Mouse (Mus musculus): Measurements from ENCODE around the gene Cdk11b. TPM values are rescaled to one million over a fixed set of nuclear protein-coding genes. Genes with fewer than 3 reads are reported as not detected.

Gene Cdk11b
- total and polyA plus RNA-seq, 2 experiments from 2014 or later: 16.5 to 65.5 TPM

DNA sequence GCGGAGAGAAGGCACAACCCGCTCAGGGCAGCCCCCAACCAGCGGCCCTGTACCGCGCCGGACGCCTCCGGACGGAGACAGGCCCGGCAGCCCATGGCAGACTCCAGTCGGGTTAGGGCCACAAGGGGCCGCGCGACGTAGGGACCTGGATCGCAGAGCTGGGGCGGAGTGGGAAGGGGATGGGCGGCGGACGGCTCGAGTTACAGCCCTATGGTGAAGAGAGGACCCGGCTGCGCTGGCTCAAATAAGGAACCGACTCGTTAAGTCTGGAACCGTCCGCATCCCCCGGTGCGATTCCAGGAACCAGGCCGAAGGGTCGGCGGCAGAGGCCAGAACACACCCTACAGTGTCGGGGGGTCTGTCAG lies 28.4 kb downstream of the Cdk11b start, which contains the start of gene Mmp23:
Mmp23 (minus strand) TSS at position 299 of the 365 bp plus-strand sequence.
- 0 out of 2 replicates have a peak, but pooled peaks have one; percentile 36 for ATAC-seq
- Histone ChIP-seq H3K4me3 (ENCODE audit: low read length) (peak within 1 kb of the TSS; percentile 37), H3K27me3 (ENCODE audit: insufficient read depth, low read length) (peaks cover 17% of the 10 kb centered on the region; the same call in 1 of the 2 replicates), H3K9me3 (ENCODE audit: low read length) (no peaks in the 10 kb centered on the region), H3K9ac (replicated peaks; ENCODE audit: low read length) (peak within 1 kb of the TSS; percentile 45), H3K36me3 (ENCODE audit: insufficient read depth, low read length) (peaks cover 46% of the 10 kb centered on the region), H3K27ac (no peak within 1 kb of the TSS), H3K4me2 (ENCODE audit: low read depth, low read length) (peak within 1 kb of the TSS; percentile 72), H3K4me1 (ENCODE audit: insufficient read depth, low read length) (peaks cover 10% of the 10 kb centered on the region; the same call in 1 of the 2 replicates)
- DNase-seq (ENCODE audit: low spot score): peak; percentile 54
- TF ChIP-seq CTCF (IDR thresholded peaks at IDR 0.05; ENCODE audit: low read depth): no peak
- WGBS: 2% methylated on average over 33 of the region's 33 CpGs

DNA sequence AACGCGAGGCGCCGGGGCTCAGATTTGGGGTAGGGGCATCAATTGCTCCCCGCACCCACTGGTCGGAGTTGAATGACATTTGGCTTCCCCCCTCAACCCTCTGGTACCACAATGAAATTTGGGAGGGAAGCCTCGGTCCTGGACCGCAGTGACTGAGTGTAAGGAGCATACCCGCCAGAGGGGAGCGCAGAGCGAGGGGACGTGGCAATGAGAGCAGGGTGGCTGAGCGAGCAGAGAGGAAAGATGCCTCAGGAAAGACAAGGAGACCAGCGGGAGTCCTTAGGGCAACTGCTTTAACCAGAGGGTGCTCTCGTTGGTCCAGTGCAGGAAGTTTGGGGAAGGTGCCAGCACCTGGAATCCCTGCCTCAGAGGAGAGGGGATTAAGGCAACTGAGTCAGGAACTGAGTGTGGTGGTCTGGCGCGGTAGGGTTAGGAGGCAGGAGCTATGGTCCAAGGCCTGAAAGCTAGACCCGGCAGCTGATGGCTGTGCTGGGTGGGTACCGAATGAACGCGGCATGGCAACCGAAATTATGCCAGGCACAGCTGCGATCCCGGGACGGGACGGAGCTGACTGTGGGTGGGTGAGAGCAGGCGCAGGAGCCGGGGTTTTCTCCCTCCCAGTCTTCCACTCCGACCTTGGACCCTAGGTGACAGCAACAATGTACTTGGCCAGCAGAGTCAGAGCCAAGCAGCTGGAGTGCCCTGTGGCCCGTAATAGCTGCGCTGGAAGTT lies 29.0 kb downstream of the Cdk11b start:
- H3K27ac ChIP-seq: no peak overlapping the region
- peaks cover 17% of the 10 kb centered on the region; the same call in 1 of the 2 replicates for H3K27me3 ChIP-seq (ENCODE audit: insufficient read depth, low read length)
- H3K4me2 ChIP-seq (ENCODE audit: low read depth, low read length): peak overlapping the region; percentile 72
- peak; percentile 45 for TF ChIP-seq CTCF (IDR thresholded peaks at IDR 0.05; ENCODE audit: low read depth)
- WGBS: 8% methylated on average over 31 of the region's 31 CpGs
- H3K4me1 ChIP-seq (ENCODE audit: insufficient read depth, low read length): peaks cover 10% of the 10 kb centered on the region; the same call in 1 of the 2 replicates
- ATAC-seq (no peak), DNase-seq (ENCODE audit: low spot score) (peak; percentile 33)
- H3K4me3 ChIP-seq (ENCODE audit: low read length): peak overlapping the region; percentile 37
- H3K9me3 ChIP-seq (ENCODE audit: low read length): no peaks in the 10 kb centered on the region
- peaks cover 41% of the 10 kb centered on the region for H3K36me3 ChIP-seq (ENCODE audit: insufficient read depth, low read length)
- H3K9ac ChIP-seq (replicated peaks; ENCODE audit: low read length): peak overlapping the region; percentile 45; the same call in 1 of the 2 replicates

DNA sequence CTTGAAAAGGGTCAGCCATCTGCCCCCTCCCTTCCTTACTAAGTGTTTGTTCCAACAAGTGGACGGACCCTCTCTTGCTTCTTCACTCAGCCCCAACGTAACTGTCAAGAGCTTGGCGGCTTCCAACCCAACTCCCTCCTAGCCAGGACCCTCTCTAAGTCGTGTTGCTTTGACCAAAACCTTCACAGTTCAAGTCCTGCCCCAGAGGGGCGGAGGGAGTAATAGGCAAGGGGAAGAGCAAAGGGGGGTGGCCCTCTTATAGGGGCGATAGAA lies 29.5 kb downstream of the Cdk11b start:
- Histone ChIP-seq H3K27ac (no peak overlapping the region), H3K36me3 (ENCODE audit: insufficient read depth, low read length) (peaks cover 36% of the 10 kb centered on the region), H3K4me3 (ENCODE audit: low read length) (peak overlapping the region; percentile 23), H3K9me3 (ENCODE audit: low read length) (no peaks in the 10 kb centered on the region), H3K4me2 (ENCODE audit: low read depth, low read length) (peak overlapping the region; percentile 72), H3K9ac (replicated peaks; ENCODE audit: low read length) (0 out of 2 replicates have a peak overlapping the region, but pooled peaks have one; percentile 13), H3K27me3 (ENCODE audit: insufficient read depth, low read length) (peaks cover 17% of the 10 kb centered on the region; the same call in 1 of the 2 replicates), H3K4me1 (ENCODE audit: insufficient read depth, low read length) (peaks cover 10% of the 10 kb centered on the region; the same call in 1 of the 2 replicates)
- no peak for TF ChIP-seq CTCF (IDR thresholded peaks at IDR 0.05; ENCODE audit: low read depth)
- DNase-seq (ENCODE audit: low spot score): peak; percentile 9
- ATAC-seq: no peak
- WGBS: 14% methylated on average over 6 of the region's 6 CpGs

DNA sequence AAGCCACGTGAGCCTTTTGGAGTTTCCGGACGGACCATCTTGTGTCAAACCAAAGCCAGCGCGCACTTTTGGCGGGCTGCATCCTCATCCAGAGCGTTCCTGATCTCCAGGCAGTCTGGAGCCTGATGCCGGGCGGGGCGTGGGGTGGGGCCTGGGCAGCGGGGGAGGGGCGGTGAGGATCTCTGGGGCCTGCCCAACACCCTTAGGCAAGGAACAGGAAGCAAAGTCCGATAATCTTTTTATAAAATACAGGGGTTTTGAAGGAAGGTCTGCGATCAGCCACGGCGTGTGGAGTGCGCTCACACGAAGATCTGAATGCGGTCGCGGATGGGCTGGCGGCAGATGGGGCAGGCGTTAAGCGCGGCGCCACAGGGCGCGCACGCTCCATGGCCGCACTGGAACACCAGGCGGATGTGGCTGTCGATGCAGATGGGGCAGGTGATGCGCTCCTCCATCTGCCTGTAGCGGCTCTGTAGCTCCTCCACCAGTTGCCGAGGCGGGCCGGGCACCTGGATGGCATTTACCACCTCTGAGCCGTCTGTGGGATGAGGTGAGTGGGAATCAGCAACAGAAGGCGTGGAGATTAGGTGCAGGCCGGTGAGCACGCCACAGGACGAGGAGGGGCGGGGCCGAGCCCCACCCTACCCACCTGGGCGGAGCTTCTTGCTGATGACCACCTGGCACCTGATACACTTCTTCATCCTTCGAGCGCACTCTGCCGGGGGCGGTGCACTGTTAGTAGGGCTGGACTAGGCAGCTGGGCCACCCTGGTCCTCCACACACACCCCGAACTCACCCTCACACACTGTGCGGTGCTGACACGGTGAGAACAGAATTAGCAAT lies 30.0 kb downstream of the Cdk11b start:
- peak; percentile 47 for DNase-seq (ENCODE audit: low spot score)
- peak overlapping the region; percentile 13; the same call in 1 of the 2 replicates for H3K9ac ChIP-seq (replicated peaks; ENCODE audit: low read length)

DNA sequence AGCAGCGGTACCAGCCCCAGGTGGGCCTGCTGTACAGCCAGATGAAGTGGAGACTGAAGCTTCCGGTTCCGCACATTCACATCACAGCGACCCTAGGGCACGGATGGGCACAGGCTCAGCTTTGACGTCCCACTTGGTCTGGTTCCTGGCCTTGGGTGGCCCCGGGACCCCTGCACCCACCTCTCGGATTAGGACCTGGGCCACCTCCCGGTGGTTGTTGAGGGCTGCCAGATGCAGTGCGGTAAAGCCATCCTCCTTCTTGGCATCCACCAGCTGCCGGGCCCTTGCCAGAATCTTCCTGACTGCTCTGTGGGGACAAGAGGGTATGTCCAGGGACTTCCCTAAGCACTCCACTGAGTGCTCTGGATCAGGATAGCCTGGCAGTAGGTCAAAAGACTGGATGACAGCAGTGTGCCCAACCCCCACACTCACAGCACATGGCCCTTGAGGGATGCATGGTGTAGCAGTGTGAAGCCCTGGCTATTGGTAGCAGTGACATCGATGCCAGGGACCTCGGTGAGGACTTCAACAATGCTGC lies 31.6 kb downstream of the Cdk11b start:
- Histone ChIP-seq H3K9ac (replicated peaks; ENCODE audit: low read length) (no peak overlapping the region), H3K9me3 (ENCODE audit: low read length) (no peaks in the 10 kb centered on the region), H3K4me3 (ENCODE audit: low read length) (no peak overlapping the region), H3K36me3 (ENCODE audit: insufficient read depth, low read length) (peaks cover 15% of the 10 kb centered on the region), H3K4me1 (ENCODE audit: insufficient read depth, low read length) (peaks cover 10% of the 10 kb centered on the region; the same call in 1 of the 2 replicates), H3K27ac (no peak overlapping the region), H3K27me3 (ENCODE audit: insufficient read depth, low read length) (peaks cover 17% of the 10 kb centered on the region; the same call in 1 of the 2 replicates), H3K4me2 (ENCODE audit: low read depth, low read length) (no peak overlapping the region)
- ATAC-seq: no peak
- WGBS: 80% methylated on average over 13 of the region's 13 CpGs
- no peak for TF ChIP-seq CTCF (IDR thresholded peaks at IDR 0.05; ENCODE audit: low read depth)
- no peak for DNase-seq (ENCODE audit: low spot score)

More for the DNA sequence above, 30.0 kb downstream of the Cdk11b start:
- peaks cover 10% of the 10 kb centered on the region; the same call in 1 of the 2 replicates for H3K4me1 ChIP-seq (ENCODE audit: insufficient read depth, low read length)
- H3K4me3 ChIP-seq (ENCODE audit: low read length): peak overlapping the region; percentile 23
- 12% methylated on average over 50 of the region's 52 CpGs for WGBS
- no peak overlapping the region for H3K27ac ChIP-seq
- TF ChIP-seq CTCF (IDR thresholded peaks at IDR 0.05; ENCODE audit: low read depth): no peak; the same call in 1 of the 2 replicates
- H3K36me3 ChIP-seq (ENCODE audit: insufficient read depth, low read length): peaks cover 31% of the 10 kb centered on the region
- peaks cover 17% of the 10 kb centered on the region; the same call in 1 of the 2 replicates for H3K27me3 ChIP-seq (ENCODE audit: insufficient read depth, low read length)
- H3K9me3 ChIP-seq (ENCODE audit: low read length): no peaks in the 10 kb centered on the region
- H3K4me2 ChIP-seq (ENCODE audit: low read depth, low read length): peak overlapping the region; percentile 72
- peak; percentile 40 for ATAC-seq

DNA sequence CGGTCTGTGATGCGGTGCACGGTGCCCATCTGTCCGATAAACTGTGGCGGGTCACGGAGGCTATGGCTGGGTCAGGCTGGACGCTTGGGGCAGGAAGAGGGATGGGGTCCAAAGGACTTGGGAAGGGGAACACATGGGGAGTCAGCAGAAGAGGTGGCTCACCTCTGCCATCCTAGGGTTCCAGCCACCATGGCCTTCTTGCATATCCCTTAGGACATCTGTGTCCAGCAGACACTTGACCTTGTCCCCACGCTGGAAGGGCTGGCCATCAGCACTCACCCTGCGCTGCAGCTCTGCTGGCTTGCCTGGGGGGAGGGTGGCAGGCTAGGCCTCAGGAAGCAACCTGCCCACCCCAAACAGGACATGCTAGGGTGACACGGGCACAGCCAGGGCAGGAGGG lies 34.3 kb downstream of the Cdk11b start:
- no peak for TF ChIP-seq CTCF (IDR thresholded peaks at IDR 0.05; ENCODE audit: low read depth)
- Histone ChIP-seq H3K27ac (no peak overlapping the region), H3K4me3 (ENCODE audit: low read length) (no peak overlapping the region), H3K27me3 (ENCODE audit: insufficient read depth, low read length) (peaks cover 11% of the 10 kb centered on the region; the same call in 1 of the 2 replicates), H3K9me3 (ENCODE audit: low read length) (no peaks in the 10 kb centered on the region), H3K4me2 (ENCODE audit: low read depth, low read length) (no peak overlapping the region), H3K36me3 (ENCODE audit: insufficient read depth, low read length) (peaks cover 16% of the 10 kb centered on the region), H3K9ac (replicated peaks; ENCODE audit: low read length) (no peak overlapping the region), H3K4me1 (ENCODE audit: insufficient read depth, low read length) (no peaks in the 10 kb centered on the region; the same call in 1 of the 2 replicates)
- ATAC-seq: no peak
- DNase-seq (ENCODE audit: low spot score): no peak
- 91% methylated on average over 10 of the region's 10 CpGs for WGBS

Measured in hindbrain, postnatal 0 days (tissue).